Mouse (Mus musculus): ENCODE measurements around the gene Rftn2. TPM values are rescaled to one million over a fixed set of nuclear protein-coding genes. Genes with fewer than 3 reads are reported as not detected.

Rftn2 gene
- polyA plus RNA-seq, 1 experiment from 2014 or later: 5.8 TPM

DNA sequence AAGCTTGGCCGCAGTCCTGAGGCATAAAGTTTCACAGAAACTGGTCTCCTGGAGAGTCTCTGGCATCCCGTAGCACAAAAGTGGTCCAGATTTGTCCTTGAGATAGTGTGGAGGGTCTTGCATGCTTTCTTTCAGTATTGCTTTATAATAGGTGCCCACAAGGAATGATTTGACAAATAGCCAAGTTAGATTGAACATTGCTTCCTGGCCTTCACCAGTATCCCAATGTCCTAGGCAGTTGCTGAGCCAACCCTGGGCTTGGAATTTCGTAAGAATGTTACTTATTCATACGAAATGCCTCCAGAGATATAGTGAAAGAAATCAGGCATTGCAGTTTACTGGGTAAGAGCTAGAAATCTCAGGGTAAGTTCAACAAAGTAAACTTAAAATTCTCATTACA is 58.0 kb downstream of the Rftn2 start:
- no peak for ATAC-seq (ENCODE audit: extremely low read depth, insufficient number of reproducible peaks, low FRiP score, low TSS enrichment)
- 77% methylated on average over 4 of the region's 4 CpGs for WGBS
- H3K4me2 ChIP-seq: no peak overlapping the region
- peaks cover 27% of the 10 kb centered on the region for H3K36me3 ChIP-seq
- no peaks in the 10 kb centered on the region for H3K27me3 ChIP-seq (replicated peaks)
- no peak overlapping the region for H3K27ac ChIP-seq (replicated peaks)
- H3K4me3 ChIP-seq: no peak overlapping the region
- H3K9ac ChIP-seq: no peak overlapping the region
- no peaks in the 10 kb centered on the region for H3K4me1 ChIP-seq
- H3K9me3 ChIP-seq: peaks cover 8% of the 10 kb centered on the region

DNA sequence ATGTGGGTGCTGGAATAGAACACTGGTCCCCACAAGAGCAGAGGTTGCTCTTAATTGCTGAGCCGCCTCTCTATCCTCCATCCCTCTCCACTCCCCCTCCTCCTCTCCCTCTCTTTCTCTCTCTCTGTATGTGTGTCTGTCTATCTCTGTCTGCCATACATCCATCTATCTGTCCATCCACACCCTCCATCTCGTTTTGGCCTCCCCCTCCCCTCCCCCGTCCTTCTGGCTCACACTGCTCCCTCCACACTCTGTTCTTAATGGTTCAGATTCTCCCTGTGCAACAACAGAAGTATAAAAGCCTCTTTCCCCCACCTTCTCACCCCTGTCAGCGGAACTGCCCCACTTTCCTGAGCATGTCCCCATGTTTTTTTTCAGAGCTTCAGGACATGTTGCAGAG is 59.0 kb downstream of the Rftn2 start:
- Histone ChIP-seq H3K9me3 (peaks cover 8% of the 10 kb centered on the region), H3K4me3 (no peak overlapping the region), H3K27me3 (replicated peaks) (no peaks in the 10 kb centered on the region), H3K36me3 (peaks cover 24% of the 10 kb centered on the region), H3K4me1 (no peaks in the 10 kb centered on the region), H3K9ac (no peak overlapping the region), H3K4me2 (no peak overlapping the region), H3K27ac (replicated peaks) (no peak overlapping the region)
- no peak for ATAC-seq (ENCODE audit: extremely low read depth, insufficient number of reproducible peaks, low FRiP score, low TSS enrichment)
- WGBS: 70% methylated on average over 4 of the region's 4 CpGs

DNA sequence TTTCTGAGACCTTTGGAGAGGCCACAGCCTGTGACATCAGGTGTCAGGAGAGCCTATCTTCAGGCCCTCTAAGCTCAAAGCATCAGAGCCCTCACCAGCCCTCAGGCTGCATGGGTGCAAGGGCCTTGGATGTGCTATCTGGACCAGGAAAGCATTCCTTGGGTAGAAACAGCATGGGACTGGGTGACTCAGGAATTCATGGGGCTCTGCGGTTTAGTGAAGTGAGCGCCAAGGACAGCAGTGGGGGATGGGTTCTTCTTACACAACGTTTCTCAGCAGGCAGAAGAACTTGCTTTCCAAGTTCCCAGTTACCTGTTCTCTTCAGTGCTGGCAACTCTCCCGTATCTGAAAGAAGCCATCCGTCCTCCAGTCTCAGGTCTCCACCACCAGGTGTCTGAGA is 62.6 kb downstream of the Rftn2 start:
- peaks cover 17% of the 10 kb centered on the region for H3K36me3 ChIP-seq
- no peak for ATAC-seq (ENCODE audit: extremely low read depth, insufficient number of reproducible peaks, low FRiP score, low TSS enrichment)
- H3K27me3 ChIP-seq (replicated peaks): no peaks in the 10 kb centered on the region
- 53% methylated on average over 5 of the region's 5 CpGs for WGBS
- H3K4me2 ChIP-seq: no peak overlapping the region
- H3K27ac ChIP-seq (replicated peaks): no peak overlapping the region
- no peak overlapping the region for H3K4me3 ChIP-seq
- H3K9me3 ChIP-seq: peaks cover 4% of the 10 kb centered on the region
- no peak overlapping the region for H3K9ac ChIP-seq
- no peaks in the 10 kb centered on the region for H3K4me1 ChIP-seq

DNA sequence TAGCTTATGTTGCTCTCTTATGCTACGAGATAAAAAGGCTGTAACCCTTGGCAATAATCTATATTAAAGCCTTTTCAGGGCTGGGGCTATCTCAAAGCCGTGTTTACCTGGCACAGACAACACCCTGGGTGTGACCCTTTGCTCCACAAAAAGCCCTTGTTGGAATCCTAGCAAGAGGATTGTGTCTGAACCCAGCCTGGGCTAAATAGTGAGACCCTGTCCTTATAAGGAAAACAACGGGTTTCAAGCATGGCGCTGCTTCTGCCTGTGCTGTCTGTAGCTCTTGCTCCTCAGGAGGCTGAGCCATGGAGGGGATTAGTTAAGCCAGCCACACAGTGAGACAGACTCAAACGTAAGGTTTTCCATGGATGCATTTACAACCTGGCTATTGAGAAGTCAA is 63.8 kb downstream of the Rftn2 start:
- no peak for ATAC-seq (ENCODE audit: extremely low read depth, insufficient number of reproducible peaks, low FRiP score, low TSS enrichment)
- Histone ChIP-seq H3K36me3 (peaks cover 18% of the 10 kb centered on the region), H3K27ac (replicated peaks) (no peak overlapping the region), H3K9ac (no peak overlapping the region), H3K27me3 (replicated peaks) (no peaks in the 10 kb centered on the region), H3K4me1 (no peaks in the 10 kb centered on the region), H3K4me3 (no peak overlapping the region), H3K9me3 (no peaks in the 10 kb centered on the region), H3K4me2 (no peak overlapping the region)
- 67% methylated on average over 5 of the region's 5 CpGs for WGBS

DNA sequence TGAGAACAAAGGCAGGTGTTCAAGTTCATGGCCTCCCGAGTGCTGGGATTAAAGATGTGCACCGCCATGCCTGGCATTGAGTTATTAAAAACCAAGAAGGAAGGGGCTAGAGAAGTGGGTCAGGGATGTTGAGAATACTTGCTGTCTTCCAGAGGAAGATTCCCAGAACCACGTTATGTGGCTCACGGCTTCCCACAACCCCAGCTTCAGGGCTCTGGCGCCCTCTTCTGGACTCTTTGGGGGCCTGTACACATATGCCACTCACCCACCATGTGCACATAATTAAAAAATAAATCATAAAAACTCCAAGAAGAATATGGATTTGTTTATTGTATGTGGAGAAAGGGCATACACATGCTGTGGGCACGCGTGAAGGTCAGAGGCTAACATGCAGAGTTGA is 64.7 kb downstream of the Rftn2 start:
- Histone ChIP-seq H3K9me3 (no peaks in the 10 kb centered on the region), H3K27ac (replicated peaks) (no peak overlapping the region), H3K4me1 (no peaks in the 10 kb centered on the region), H3K36me3 (peaks cover 27% of the 10 kb centered on the region), H3K4me2 (no peak overlapping the region), H3K4me3 (no peak overlapping the region), H3K9ac (no peak overlapping the region), H3K27me3 (replicated peaks) (no peaks in the 10 kb centered on the region)
- no peak for ATAC-seq (ENCODE audit: extremely low read depth, insufficient number of reproducible peaks, low FRiP score, low TSS enrichment)
- 72% methylated on average over 7 of the region's 7 CpGs for WGBS

DNA sequence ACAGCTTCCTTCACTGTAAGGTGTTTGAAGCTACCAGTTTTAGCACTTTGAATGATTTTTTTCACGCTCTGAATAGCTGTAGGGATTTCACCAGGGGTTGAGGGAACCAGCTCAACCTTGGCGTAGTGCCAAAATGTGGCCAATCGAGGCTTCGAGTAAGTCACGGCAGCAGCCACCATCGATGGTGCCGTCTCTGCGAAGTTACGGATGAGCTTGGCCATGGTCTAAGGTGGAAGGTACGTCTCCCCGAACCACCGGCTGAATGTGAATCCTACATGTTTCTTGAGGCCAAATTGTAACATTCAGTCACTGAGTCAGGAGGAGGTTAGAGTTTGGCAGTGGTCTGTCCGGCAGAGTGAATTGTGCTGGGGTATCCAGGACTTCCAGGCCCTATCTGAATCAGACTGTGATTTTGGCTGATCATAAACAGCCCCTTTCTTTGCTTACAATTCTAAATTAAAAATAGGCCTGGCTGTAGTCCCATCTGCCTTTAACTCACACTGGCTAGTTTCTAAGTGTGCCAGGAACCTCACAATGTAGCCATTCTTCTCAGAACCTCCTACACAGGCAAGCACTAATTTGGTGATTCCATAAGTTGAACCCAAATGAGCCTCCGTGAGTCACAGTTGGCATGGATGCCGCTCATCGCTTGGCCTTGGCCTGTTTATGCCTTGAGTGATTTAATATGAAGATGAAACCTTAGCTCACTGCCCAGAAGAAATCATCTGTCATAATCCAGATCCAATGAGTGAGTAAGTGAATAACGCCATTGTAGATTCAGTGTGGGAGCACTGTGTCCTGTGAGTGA is 65.5 kb downstream of the Rftn2 start:
- H3K27ac ChIP-seq (replicated peaks): no peak overlapping the region
- no peak overlapping the region for H3K4me3 ChIP-seq
- H3K9ac ChIP-seq: no peak overlapping the region
- no peaks in the 10 kb centered on the region for H3K9me3 ChIP-seq
- H3K4me2 ChIP-seq: no peak overlapping the region
- 85% methylated on average over 17 of the region's 17 CpGs for WGBS
- ATAC-seq (ENCODE audit: extremely low read depth, insufficient number of reproducible peaks, low FRiP score, low TSS enrichment): no peak
- peaks cover 36% of the 10 kb centered on the region for H3K36me3 ChIP-seq
- H3K27me3 ChIP-seq (replicated peaks): no peaks in the 10 kb centered on the region
- H3K4me1 ChIP-seq: no peaks in the 10 kb centered on the region

DNA sequence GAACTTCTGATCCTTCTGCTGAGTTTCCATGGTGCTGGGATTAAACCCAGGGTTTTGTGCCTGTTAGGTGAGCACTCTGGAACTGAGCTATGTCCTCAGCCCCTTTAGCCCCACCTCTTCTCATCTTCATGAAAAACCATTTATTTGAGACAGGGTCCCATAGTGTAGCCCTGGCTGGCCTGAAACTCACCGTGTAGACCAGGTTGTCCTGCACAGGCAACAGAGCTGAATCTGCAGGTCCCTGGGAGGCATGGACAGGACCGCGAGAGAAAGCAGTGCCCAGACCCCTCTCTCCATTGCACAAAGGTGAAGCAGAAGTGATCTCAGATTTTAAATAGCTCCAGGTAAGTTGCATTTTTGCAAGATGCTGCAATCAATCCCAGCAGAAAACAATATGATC is 66.4 kb downstream of the Rftn2 start:
- H3K4me2 ChIP-seq: no peak overlapping the region
- no peak for ATAC-seq (ENCODE audit: extremely low read depth, insufficient number of reproducible peaks, low FRiP score, low TSS enrichment)
- H3K4me3 ChIP-seq: no peak overlapping the region
- H3K9ac ChIP-seq: no peak overlapping the region
- H3K9me3 ChIP-seq: no peaks in the 10 kb centered on the region
- H3K4me1 ChIP-seq: no peaks in the 10 kb centered on the region
- H3K27me3 ChIP-seq (replicated peaks): no peaks in the 10 kb centered on the region
- H3K36me3 ChIP-seq: peaks cover 44% of the 10 kb centered on the region
- whole genome bisulfite sequencing: 85% methylated on average over 3 of the region's 3 CpGs
- no peak overlapping the region for H3K27ac ChIP-seq (replicated peaks)

DNA sequence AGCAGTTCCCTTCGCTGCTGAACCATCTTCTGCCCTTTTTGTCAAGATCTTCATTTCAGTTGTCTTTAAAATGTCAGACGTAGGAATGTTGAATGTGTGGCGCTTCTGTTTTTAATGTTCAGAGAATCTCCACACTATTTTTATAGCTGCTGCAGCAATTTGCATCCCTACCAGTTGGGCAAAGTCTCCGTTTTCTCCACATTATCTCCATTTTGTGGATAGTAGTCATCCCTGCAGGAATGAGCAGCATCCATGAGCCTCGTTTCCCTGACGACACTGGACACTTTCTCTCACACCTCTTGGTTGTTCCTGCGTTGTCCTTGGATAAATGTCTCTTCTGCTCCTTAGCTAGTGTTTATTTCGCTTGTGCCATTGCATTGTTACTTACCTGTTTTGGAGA is 67.8 kb downstream of the Rftn2 start:
- Histone ChIP-seq H3K9me3 (no peaks in the 10 kb centered on the region), H3K27ac (replicated peaks) (no peak overlapping the region), H3K9ac (no peak overlapping the region), H3K4me1 (no peaks in the 10 kb centered on the region), H3K4me3 (no peak overlapping the region), H3K4me2 (no peak overlapping the region), H3K27me3 (replicated peaks) (no peaks in the 10 kb centered on the region), H3K36me3 (peaks cover 56% of the 10 kb centered on the region)
- ATAC-seq (ENCODE audit: extremely low read depth, insufficient number of reproducible peaks, low FRiP score, low TSS enrichment): no peak
- WGBS: 81% methylated on average over 8 of the region's 8 CpGs

DNA sequence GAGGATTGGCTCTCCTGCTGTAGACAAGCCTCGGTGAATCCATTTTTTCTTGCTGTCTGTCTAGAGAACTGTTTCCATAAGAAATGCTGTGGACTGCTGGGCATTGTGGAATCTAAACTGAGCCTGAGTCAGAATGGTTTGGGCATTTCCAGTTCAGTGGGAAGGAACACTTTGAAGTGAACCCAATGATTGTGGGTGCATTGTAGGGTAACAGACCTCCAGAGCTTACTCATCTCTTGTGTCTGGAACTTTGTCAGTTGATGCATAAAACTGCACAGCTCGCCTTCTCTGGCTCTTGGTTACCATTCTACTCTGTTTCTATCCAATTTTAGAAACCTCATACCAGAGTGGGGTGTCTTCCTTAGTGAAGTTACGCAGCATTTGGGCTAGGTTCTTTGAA is 68.4 kb downstream of the Rftn2 start:
- Histone ChIP-seq H3K4me3 (no peak overlapping the region), H3K27me3 (replicated peaks) (no peaks in the 10 kb centered on the region), H3K36me3 (peaks cover 58% of the 10 kb centered on the region), H3K9me3 (no peaks in the 10 kb centered on the region), H3K27ac (replicated peaks) (no peak overlapping the region), H3K4me2 (no peak overlapping the region), H3K9ac (no peak overlapping the region), H3K4me1 (no peaks in the 10 kb centered on the region)
- ATAC-seq (ENCODE audit: extremely low read depth, insufficient number of reproducible peaks, low FRiP score, low TSS enrichment): no peak
- 83% methylated on average over 3 of the region's 3 CpGs for WGBS

DNA sequence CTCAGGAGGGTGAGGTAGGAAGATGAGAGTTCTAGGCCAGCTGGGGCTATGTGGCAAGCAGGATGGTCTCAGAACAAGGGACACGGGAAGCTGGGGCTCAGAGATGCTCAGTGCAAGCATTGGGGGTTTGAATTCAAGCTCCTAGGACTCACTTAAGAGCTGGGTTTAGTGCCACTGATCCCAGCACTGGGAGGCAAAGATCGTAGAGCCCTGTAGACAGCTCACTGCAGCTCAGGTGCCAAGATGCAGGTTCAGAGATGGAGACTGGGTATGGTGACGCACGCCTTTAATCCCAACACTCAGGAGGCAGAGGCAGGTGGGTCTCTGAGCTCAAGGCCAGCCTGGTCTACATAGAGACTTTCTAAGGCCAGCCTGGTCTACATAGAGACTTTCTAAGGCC is 69.3 kb downstream of the Rftn2 start:
- no peak overlapping the region for H3K9ac ChIP-seq
- H3K4me2 ChIP-seq: no peak overlapping the region
- no peaks in the 10 kb centered on the region for H3K27me3 ChIP-seq (replicated peaks)
- H3K27ac ChIP-seq (replicated peaks): no peak overlapping the region
- H3K9me3 ChIP-seq: no peaks in the 10 kb centered on the region
- WGBS: 92% methylated on average over 4 of the region's 4 CpGs
- no peaks in the 10 kb centered on the region for H3K4me1 ChIP-seq
- peaks cover 67% of the 10 kb centered on the region for H3K36me3 ChIP-seq
- no peak overlapping the region for H3K4me3 ChIP-seq
- ATAC-seq (ENCODE audit: extremely low read depth, insufficient number of reproducible peaks, low FRiP score, low TSS enrichment): no peak

DNA sequence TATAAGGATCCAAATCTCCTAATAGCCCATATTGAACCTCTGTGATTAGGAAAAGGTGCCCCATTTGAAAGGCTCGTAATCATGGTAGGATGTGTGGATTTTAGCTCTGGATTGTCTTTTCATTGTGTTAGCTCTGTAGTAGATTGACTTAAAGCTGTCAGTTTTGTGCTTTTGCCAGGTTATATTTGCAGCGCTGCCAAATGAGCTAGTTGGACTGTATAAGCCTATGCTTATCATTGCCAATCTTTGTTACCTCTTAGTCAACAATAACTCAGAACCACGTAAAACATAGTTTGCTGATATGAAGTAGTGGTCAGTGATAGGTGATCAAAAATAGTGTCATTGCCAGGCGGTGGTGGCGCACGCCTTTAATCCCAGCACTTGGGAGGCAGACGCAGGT is 81.0 kb downstream of the Rftn2 start:
- Histone ChIP-seq H3K4me1 (no peaks in the 10 kb centered on the region), H3K4me2 (no peak overlapping the region), H3K4me3 (no peak overlapping the region), H3K9me3 (no peaks in the 10 kb centered on the region), H3K36me3 (peaks cover 61% of the 10 kb centered on the region), H3K27ac (replicated peaks) (no peak overlapping the region), H3K9ac (no peak overlapping the region), H3K27me3 (replicated peaks) (no peaks in the 10 kb centered on the region)
- ATAC-seq (ENCODE audit: extremely low read depth, insufficient number of reproducible peaks, low FRiP score, low TSS enrichment): no peak
- 88% methylated on average over 7 of the region's 7 CpGs for WGBS

DNA sequence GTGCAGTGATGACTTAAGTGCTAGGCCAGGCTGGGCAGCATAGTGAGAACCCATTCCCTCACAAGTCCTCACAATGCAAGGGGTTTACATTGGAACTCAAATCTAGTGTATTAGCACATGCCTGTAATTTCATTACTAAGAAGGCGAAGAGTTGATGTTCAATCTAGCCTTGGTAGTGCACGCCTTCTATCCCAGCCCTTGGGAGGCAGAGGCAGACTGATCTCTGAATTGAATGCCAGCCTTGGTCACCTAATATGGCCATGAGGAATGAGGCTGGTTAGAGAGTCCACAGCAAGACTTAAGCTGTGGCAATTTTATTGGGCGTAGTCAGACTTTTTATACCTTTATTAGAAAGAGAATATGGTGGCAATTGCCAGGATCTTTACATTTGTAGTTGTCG is 82.2 kb downstream of the Rftn2 start:
- no peaks in the 10 kb centered on the region for H3K4me1 ChIP-seq
- H3K9me3 ChIP-seq: no peaks in the 10 kb centered on the region
- H3K9ac ChIP-seq: no peak overlapping the region
- no peak for ATAC-seq (ENCODE audit: extremely low read depth, insufficient number of reproducible peaks, low FRiP score, low TSS enrichment)
- H3K4me2 ChIP-seq: no peak overlapping the region
- H3K27me3 ChIP-seq (replicated peaks): no peaks in the 10 kb centered on the region
- peaks cover 58% of the 10 kb centered on the region for H3K36me3 ChIP-seq
- no peak overlapping the region for H3K27ac ChIP-seq (replicated peaks)
- WGBS: 92% methylated on average over 4 of the region's 4 CpGs
- no peak overlapping the region for H3K4me3 ChIP-seq
